Mouse (Mus musculus): ENCODE results near the gene Gm15557. TPM values are rescaled to one million over a fixed set of nuclear protein-coding genes. Genes with fewer than 3 reads are reported as not detected.

Gm15557 gene
- polyA plus RNA-seq, 1 experiment, result not detected

DNA sequence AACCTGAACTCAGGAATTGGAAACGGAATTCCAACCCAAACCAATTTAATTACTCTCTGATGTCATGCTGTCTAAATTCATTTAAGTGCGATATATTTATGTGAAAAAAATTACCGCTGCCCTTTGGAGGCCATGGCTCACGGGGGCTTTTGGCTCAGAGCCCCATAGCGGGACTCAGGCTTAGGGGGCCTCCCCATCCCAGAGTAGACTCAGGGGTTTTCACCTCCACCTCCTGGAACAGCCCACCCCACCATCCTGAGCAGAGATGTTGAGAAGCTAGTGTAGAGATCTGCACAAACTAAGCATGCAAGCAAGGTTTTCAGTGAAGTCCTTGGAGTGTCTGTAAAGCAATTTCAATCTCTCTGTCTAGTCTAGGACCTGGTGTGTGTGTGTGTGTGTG is 5.1 kb downstream of the Gm15557 start:
- WGBS, result 88% methylated on average over 5 of the region's 5 CpGs
- no peak overlapping the region for H3K4me3 ChIP-seq (replicated peaks; ENCODE audit: control insufficient read depth, low read depth, low read length)
- TF ChIP-seq CTCF (IDR thresholded peaks at IDR 0.05; ENCODE audit: control insufficient read depth, insufficient read depth, low read length) (no peak), POLR2A (IDR thresholded peaks at IDR 0.05; ENCODE audit: borderline replicate concordance, control insufficient read depth, low read depth, low read length) (no peak)
- no peak overlapping the region for H3K27ac ChIP-seq (ENCODE audit: control insufficient read depth, insufficient read depth, low read depth, low read length, poor library complexity)
- no peaks in the 10 kb centered on the region; the same call in 1 of the 2 replicates for H3K4me1 ChIP-seq (ENCODE audit: control insufficient read depth, insufficient read depth, low read length)

DNA sequence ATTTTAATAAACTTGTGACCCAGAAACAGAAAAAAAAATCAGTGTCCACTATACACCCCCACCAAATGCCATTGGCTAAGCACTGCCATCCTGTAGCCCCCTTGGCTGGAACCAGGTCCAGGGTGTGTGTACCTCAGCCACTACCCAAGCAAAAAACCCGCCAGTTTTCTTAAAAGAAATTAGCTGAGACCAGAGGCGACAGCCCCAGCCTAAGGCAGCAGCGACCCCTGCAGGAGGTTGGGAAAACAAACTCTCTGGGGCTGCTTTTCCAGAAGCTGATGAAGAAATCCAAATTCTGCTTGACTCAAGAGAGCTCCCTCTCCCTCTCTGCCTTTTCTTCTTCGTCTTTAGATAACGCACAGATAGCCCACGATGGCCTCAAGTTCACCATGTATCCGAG is 5.5 kb downstream of the Gm15557 start:
- no peak for TF ChIP-seq POLR2A (IDR thresholded peaks at IDR 0.05; ENCODE audit: borderline replicate concordance, control insufficient read depth, low read depth, low read length)
- peak; percentile 76 for TF ChIP-seq CTCF (IDR thresholded peaks at IDR 0.05; ENCODE audit: control insufficient read depth, insufficient read depth, low read length)
- Histone ChIP-seq H3K4me3 (replicated peaks; ENCODE audit: control insufficient read depth, low read depth, low read length) (no peak overlapping the region), H3K27ac (ENCODE audit: control insufficient read depth, insufficient read depth, low read depth, low read length, poor library complexity) (no peak overlapping the region), H3K4me1 (ENCODE audit: control insufficient read depth, insufficient read depth, low read length) (no peaks in the 10 kb centered on the region; the same call in 1 of the 2 replicates)
- 5% methylated on average over 7 of the region's 7 CpGs for WGBS

DNA sequence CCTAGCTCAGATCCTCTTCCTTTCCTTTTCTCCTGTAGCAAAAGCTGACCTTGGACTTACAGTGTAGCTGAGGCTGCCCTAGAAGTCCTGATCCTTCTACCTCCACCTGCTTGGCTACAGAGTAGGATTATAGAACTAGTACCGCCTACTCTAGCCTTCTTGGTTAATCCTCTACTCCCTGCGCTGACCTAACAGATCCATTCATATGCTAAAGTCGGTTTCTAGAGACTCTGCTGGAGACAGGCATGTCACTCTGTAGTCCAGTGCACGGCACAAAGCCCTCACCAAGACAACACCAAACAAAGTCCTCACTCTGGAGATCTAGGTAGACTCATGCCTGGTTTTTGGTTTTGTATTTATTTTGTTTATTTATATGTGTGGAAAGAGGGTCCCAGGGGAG is 6.0 kb downstream of the Gm15557 start:
- Histone ChIP-seq H3K4me1 (ENCODE audit: control insufficient read depth, insufficient read depth, low read length) (no peaks in the 10 kb centered on the region; the same call in 1 of the 2 replicates), H3K27ac (ENCODE audit: control insufficient read depth, insufficient read depth, low read depth, low read length, poor library complexity) (no peak overlapping the region), H3K4me3 (replicated peaks; ENCODE audit: control insufficient read depth, low read depth, low read length) (no peak overlapping the region)
- TF ChIP-seq POLR2A (IDR thresholded peaks at IDR 0.05; ENCODE audit: borderline replicate concordance, control insufficient read depth, low read depth, low read length) (no peak), CTCF (IDR thresholded peaks at IDR 0.05; ENCODE audit: control insufficient read depth, insufficient read depth, low read length) (no peak)
- 69% methylated on average over 4 of the region's 4 CpGs for WGBS

DNA sequence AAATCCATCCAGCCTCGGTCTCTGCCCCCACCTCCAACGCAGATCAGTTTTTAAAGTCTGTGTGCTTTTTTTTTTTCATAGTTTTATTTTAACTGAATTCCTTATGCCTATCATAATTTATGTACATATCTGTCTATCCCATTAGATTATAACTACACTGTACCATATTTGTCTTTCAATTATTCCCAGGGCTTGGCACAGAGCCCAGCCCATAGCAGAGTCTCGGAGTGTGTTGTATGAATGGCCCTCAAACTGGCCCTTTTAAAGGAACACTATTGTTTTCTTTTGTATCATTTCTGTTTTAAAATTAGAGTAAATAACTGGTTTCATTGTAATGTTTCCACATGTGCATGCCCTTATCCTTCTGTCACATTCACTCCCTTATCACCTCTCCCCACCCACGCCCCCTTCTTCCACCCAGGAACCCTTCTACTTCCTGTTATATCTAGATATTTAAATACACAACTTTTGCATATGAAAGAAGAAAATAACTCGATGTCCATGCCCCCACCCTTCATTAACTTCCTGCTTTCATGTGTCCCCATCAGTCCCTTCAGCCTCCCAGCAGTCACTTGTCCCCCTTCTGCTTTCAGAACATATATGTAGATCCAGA is 7.0 kb downstream of the Gm15557 start:
- no peak for TF ChIP-seq POLR2A (IDR thresholded peaks at IDR 0.05; ENCODE audit: borderline replicate concordance, control insufficient read depth, low read depth, low read length)
- no peak for TF ChIP-seq CTCF (IDR thresholded peaks at IDR 0.05; ENCODE audit: control insufficient read depth, insufficient read depth, low read length)
- Histone ChIP-seq H3K27ac (ENCODE audit: control insufficient read depth, insufficient read depth, low read depth, low read length, poor library complexity) (no peak overlapping the region), H3K4me1 (ENCODE audit: control insufficient read depth, insufficient read depth, low read length) (no peaks in the 10 kb centered on the region; the same call in 1 of the 2 replicates), H3K4me3 (replicated peaks; ENCODE audit: control insufficient read depth, low read depth, low read length) (no peak overlapping the region)
- WGBS, result 37% methylated on average over 5 of the region's 5 CpGs

DNA sequence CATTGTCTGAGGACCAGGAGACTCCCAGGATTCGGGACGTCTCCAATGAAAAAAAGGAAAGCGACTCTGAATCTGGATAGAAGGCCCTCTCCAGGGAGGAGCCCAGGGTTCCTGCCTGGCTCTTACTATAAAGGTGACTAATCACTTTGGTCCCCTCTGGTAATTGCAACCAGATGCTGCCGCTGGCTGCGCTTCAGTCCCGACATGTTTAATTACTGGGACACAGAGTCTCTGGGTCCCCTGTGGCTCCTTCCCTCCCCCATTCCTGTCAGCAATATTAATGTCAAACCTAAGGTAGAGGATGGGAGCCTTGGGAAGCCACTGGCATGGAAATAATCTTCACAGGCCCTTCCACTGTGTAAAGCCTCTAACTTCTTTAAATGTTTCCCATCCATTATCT is 8.8 kb downstream of the Gm15557 start:
- TF ChIP-seq CTCF (IDR thresholded peaks at IDR 0.05; ENCODE audit: control insufficient read depth, insufficient read depth, low read length) (no peak), POLR2A (IDR thresholded peaks at IDR 0.05; ENCODE audit: borderline replicate concordance, control insufficient read depth, low read depth, low read length) (no peak)
- no peak overlapping the region for H3K27ac ChIP-seq (ENCODE audit: control insufficient read depth, insufficient read depth, low read depth, low read length, poor library complexity)
- H3K4me1 ChIP-seq (ENCODE audit: control insufficient read depth, insufficient read depth, low read length), result no peaks in the 10 kb centered on the region; the same call in 1 of the 2 replicates
- 76% methylated on average over 6 of the region's 6 CpGs for WGBS
- H3K4me3 ChIP-seq (replicated peaks; ENCODE audit: control insufficient read depth, low read depth, low read length), result no peak overlapping the region

DNA sequence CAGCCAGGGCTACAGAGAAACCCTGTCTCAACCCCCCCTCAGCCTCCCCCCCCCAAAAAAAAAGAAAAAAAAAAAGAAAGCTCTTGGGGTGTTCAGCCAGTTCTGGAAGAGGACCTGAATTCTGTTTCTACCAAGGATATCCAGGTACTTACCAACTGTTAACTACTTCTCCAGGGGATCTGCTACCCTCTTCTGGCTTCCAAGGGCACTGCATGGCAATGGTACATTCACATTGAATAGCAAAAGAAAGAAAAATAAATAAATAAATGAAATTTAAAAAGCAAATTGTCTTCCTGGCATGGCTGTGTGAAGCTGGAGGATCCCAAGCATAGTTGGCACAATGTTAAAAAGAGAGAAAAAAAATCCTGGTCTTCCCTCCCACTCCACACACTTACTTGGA is 11.5 kb downstream of the Gm15557 start:
- TF ChIP-seq POLR2A (IDR thresholded peaks at IDR 0.05; ENCODE audit: borderline replicate concordance, control insufficient read depth, low read depth, low read length) (no peak), CTCF (IDR thresholded peaks at IDR 0.05; ENCODE audit: control insufficient read depth, insufficient read depth, low read length) (no peak)
- H3K27ac ChIP-seq (ENCODE audit: control insufficient read depth, insufficient read depth, low read depth, low read length, poor library complexity), result no peak overlapping the region

DNA sequence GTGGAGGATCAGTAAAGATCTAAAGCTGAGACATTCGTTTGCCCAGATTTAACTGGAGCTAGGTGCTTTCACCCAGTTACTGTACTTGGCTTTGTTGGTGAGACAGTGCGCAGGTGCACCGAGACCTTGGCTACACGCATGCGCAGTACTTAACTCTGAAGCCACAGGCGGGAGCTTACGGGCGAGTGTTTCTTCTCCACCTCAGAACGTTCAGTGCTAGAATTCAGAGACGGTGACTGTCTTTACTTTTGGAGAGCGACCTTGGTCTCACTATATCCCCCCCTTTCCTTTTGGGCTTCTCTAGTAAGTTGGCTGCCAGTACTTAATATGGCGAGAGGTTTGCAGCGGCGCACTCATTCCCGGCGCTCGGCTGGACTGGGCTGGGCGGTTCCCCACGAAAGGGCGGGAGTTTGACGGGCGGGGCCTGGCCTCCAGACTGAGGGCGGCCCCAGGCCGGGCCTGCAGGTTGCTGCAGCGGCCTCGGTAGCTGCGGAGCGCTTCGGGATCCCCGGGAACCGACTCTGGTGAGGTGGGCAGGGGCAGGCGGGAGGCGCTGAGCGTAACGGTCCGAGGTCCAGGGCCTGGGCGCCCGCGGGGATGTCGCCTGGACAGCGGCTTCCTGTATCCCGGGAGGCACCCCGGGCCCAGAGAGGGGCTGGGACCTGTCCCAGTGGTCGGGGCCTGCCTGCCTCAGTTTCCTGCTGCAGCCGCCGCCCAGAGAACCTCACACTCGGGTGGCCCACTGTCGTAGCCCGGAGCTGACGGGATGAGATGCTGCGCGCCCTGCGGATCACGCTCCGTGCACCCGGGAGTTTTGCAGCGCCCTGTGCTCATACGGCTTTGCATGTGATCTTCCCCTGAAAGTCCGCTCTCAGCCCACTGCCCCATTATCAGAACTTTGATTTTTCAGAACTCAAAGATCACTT is 15.9 kb downstream of the Gm15557 start, which contains the start of gene Cep250:
Gene Cep250, plus strand, starts transcription at position 325 of the 926 bp plus-strand sequence.
- H3K27ac ChIP-seq (ENCODE audit: control insufficient read depth, insufficient read depth, low read depth, low read length, poor library complexity), result peak within 1 kb of the TSS; percentile 87
- H3K4me3 ChIP-seq (replicated peaks; ENCODE audit: control insufficient read depth, low read depth, low read length), result peak within 1 kb of the TSS; percentile 83
- under 1% methylated on average over 59 of the region's 59 CpGs for WGBS
- TF ChIP-seq CTCF (IDR thresholded peaks at IDR 0.05; ENCODE audit: control insufficient read depth, insufficient read depth, low read length) (no peak), POLR2A (IDR thresholded peaks at IDR 0.05; ENCODE audit: borderline replicate concordance, control insufficient read depth, low read depth, low read length) (peak; percentile 81; the same call in 1 of the 2 replicates)
- H3K4me1 ChIP-seq (ENCODE audit: control insufficient read depth, insufficient read depth, low read length), result no peaks in the 10 kb centered on the region; the same call in 1 of the 2 replicates

More for the DNA sequence above, 11.5 kb downstream of the Gm15557 start:
- Histone ChIP-seq H3K4me1 (ENCODE audit: control insufficient read depth, insufficient read depth, low read length) (no peaks in the 10 kb centered on the region; the same call in 1 of the 2 replicates), H3K4me3 (replicated peaks; ENCODE audit: control insufficient read depth, low read depth, low read length) (no peak overlapping the region)

DNA sequence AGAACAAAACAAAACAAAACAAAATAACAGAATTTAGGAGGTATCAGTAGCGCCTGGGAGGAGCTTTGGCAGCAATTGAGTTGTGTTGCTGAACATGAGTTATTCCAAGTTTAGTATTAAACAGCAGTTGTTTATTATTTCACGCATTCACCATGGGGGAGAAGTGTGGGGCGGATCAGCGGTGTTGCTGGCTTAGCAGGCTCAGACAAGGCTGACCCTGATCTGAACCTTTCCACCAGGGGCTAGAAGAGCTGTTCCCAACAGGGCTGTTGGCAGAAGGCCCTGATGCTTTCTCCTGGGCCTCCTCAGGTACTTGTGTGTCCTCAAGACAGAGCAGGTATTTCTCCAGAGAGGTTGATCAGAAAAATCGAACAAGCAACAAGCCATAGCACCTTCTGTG is 19.5 kb downstream of the Gm15557 start:
- no peak overlapping the region for H3K27ac ChIP-seq (ENCODE audit: control insufficient read depth, insufficient read depth, low read depth, low read length, poor library complexity)
- H3K4me1 ChIP-seq (ENCODE audit: control insufficient read depth, insufficient read depth, low read length), result peaks cover 2% of the 10 kb centered on the region
- no peak for TF ChIP-seq POLR2A (IDR thresholded peaks at IDR 0.05; ENCODE audit: borderline replicate concordance, control insufficient read depth, low read depth, low read length)
- TF ChIP-seq CTCF (IDR thresholded peaks at IDR 0.05; ENCODE audit: control insufficient read depth, insufficient read depth, low read length), result no peak
- no peak overlapping the region for H3K4me3 ChIP-seq (replicated peaks; ENCODE audit: control insufficient read depth, low read depth, low read length)
- 95% methylated on average over 5 of the region's 5 CpGs for WGBS
